Mouse (Mus musculus): ENCODE measurements around the gene Satb1. TPM values are rescaled to one million over a fixed set of nuclear protein-coding genes. Genes with fewer than 3 reads are reported as not detected.
A peak's percentile ranks its signal among the peaks of the same experiment; 100 is the strongest.

The Satb1 gene
- total RNA-seq, 2 experiments from 2014 or later, result 69.2 to 73.0 TPM

GRCm38 (mm10) chr17:51786050-51786449 is 47.0 kb downstream of the Satb1 start:
- H3K27ac ChIP-seq, result no peak overlapping the region
- DNase-seq (ENCODE audit: low spot score in 2 of 2), result no peak
- TF ChIP-seq CTCF (conservative IDR thresholded peaks at IDR 0.05), result no peak
- no peak overlapping the region for H3K4me3 ChIP-seq

- TF ChIP-seq CTCF (conservative IDR thresholded peaks at IDR 0.05), result no peak
- DNase-seq (ENCODE audit: low spot score in 2 of 2), result no peak
Observed at GRCm38 (mm10) chr17:51784935-51785334, 48.2 kb downstream of the Satb1 start.

GRCm38 (mm10) chr17:51783591-51784279 is 49.4 kb downstream of the Satb1 start:
- Histone ChIP-seq H3K4me3 (no peak overlapping the region), H3K27ac (no peak overlapping the region)
- no peak for DNase-seq (ENCODE audit: low spot score in 2 of 2)
- TF ChIP-seq CTCF (conservative IDR thresholded peaks at IDR 0.05), result no peak

More at GRCm38 (mm10) chr17:51784935-51785334, 48.2 kb downstream of the Satb1 start:
- Histone ChIP-seq H3K4me3 (no peak overlapping the region), H3K27ac (no peak overlapping the region)

GRCm38 (mm10) chr17:51780036-51780435 is 53.1 kb downstream of the Satb1 start:
- no peak for TF ChIP-seq CTCF (conservative IDR thresholded peaks at IDR 0.05)
- Histone ChIP-seq H3K4me3 (no peak overlapping the region), H3K27ac (no peak overlapping the region)
- DNase-seq (ENCODE audit: low spot score in 2 of 2), result no peak

- no peak for TF ChIP-seq CTCF (conservative IDR thresholded peaks at IDR 0.05)
Observed at GRCm38 (mm10) chr17:51778961-51779360, 54.1 kb downstream of the Satb1 start.

GRCm38 (mm10) chr17:51777813-51778212 is 55.3 kb downstream of the Satb1 start:
- peak in 1 of 2 experiments; percentile 44 for DNase-seq (ENCODE audit: low spot score in 2 of 2)
- peak; percentile 85 for TF ChIP-seq CTCF (conservative IDR thresholded peaks at IDR 0.05)
- no peak overlapping the region for H3K27ac ChIP-seq
- no peak overlapping the region for H3K4me3 ChIP-seq

More at GRCm38 (mm10) chr17:51778961-51779360, 54.1 kb downstream of the Satb1 start:
- DNase-seq (ENCODE audit: low spot score in 2 of 2), result no peak
- Histone ChIP-seq H3K27ac (no peak overlapping the region), H3K4me3 (no peak overlapping the region)

- Histone ChIP-seq H3K4me3 (no peak overlapping the region), H3K27ac (no peak overlapping the region)
- DNase-seq (ENCODE audit: low spot score in 2 of 2), result no peak
- no peak for TF ChIP-seq CTCF (conservative IDR thresholded peaks at IDR 0.05)
Observed at GRCm38 (mm10) chr17:51775070-51775881, 57.8 kb downstream of the Satb1 start.

GRCm38 (mm10) chr17:51763600-51763999 is 69.5 kb downstream of the Satb1 start:
- no peak for DNase-seq (ENCODE audit: low spot score in 2 of 2)
- no peak overlapping the region for H3K27ac ChIP-seq
- no peak for TF ChIP-seq CTCF (conservative IDR thresholded peaks at IDR 0.05)
- no peak overlapping the region for H3K4me3 ChIP-seq

GRCm38 (mm10) chr17:51762503-51762902 is 70.6 kb downstream of the Satb1 start:
- Histone ChIP-seq H3K27ac (no peak overlapping the region), H3K4me3 (no peak overlapping the region)
- no peak for DNase-seq (ENCODE audit: low spot score in 2 of 2)
- no peak for TF ChIP-seq CTCF (conservative IDR thresholded peaks at IDR 0.05)

- peak overlapping the region; percentile 16 for H3K27ac ChIP-seq
- no peak for DNase-seq (ENCODE audit: low spot score in 2 of 2)
- no peak for TF ChIP-seq CTCF (conservative IDR thresholded peaks at IDR 0.05)
- H3K4me3 ChIP-seq, result peak overlapping the region; percentile 52
Observed at GRCm38 (mm10) chr17:51760997-51761655, 72.0 kb downstream of the Satb1 start.

GRCm38 (mm10) chr17:51760251-51760887 is 72.7 kb downstream of the Satb1 start:
- Histone ChIP-seq H3K27ac (peak overlapping the region; percentile 16), H3K4me3 (peak overlapping the region; percentile 52)
- TF ChIP-seq CTCF (conservative IDR thresholded peaks at IDR 0.05), result no peak
- no peak for DNase-seq (ENCODE audit: low spot score in 2 of 2)

GRCm38 (mm10) chr17:51759509-51759908 is 73.6 kb downstream of the Satb1 start:
- Histone ChIP-seq H3K4me3 (no peak overlapping the region), H3K27ac (no peak overlapping the region)
- no peak for TF ChIP-seq CTCF (conservative IDR thresholded peaks at IDR 0.05)
- DNase-seq (ENCODE audit: low spot score in 2 of 2), result no peak

GRCm38 (mm10) chr17:51752142-51752541 is 80.9 kb downstream of the Satb1 start:
- Histone ChIP-seq H3K27ac (no peak overlapping the region), H3K4me3 (no peak overlapping the region)
- DNase-seq (ENCODE audit: low spot score in 2 of 2), result no peak
- no peak for TF ChIP-seq CTCF (conservative IDR thresholded peaks at IDR 0.05)

All from layer of hippocampus, adult 2 months (tissue).